Mouse (Mus musculus): ENCODE measurements around the gene Ncoa7. TPM values are rescaled to one million over a fixed set of nuclear protein-coding genes. Genes with fewer than 3 reads are reported as not detected.

Ncoa7 gene
- polyA plus RNA-seq, 1 experiment: 47.2 TPM

DNA sequence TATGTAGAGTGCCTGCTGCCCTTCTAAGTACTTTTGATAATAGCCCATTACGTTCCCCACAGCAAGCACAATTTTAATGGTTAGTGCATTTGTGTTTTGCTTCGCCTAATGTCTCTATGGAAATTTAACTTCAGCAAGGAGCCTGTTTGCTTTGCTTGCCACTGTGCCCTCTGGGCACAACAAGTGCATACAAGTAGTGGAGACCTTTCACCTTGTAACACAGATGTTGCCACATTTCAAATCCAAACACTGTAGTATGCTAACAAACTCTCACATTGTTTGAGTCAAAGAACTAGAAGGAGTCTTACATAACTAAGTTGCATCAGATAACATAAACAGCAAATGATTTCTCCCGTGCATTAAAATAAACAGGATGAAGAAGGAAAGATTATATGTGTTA is 50.6 kb downstream of the Ncoa7 start:
- Histone ChIP-seq H3K4me3 (ENCODE audit: insufficient read depth, low read length) (no peak overlapping the region), H3K4me1 (ENCODE audit: control insufficient read depth, insufficient read depth, low read length) (no peaks in the 10 kb centered on the region; the same call in 1 of the 2 replicates), H3K27ac (ENCODE audit: insufficient read depth, low read length) (no peak overlapping the region)
- no peak for TF ChIP-seq CTCF (IDR thresholded peaks at IDR 0.05; ENCODE audit: extremely low read depth, insufficient read depth, low read length)

DNA sequence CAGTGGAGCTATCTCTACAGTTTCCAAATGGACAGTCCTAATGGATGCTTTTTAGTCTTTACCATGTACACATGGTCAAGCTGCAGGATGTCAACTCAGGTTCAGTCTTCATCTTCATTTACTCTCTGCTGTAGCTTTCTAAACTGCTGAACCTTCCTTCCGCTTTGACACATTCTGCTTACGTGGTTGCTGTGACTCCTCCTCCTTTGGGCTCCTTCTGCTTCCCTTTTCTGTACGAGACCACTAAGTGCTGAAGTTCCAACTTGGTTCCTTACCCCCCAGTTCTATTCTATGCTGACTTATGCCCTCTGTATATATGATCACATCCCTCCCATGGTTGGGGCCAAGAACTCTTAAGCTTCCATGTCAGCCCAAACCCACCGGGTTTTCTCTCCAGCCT is 51.5 kb downstream of the Ncoa7 start:
- H3K4me1 ChIP-seq (ENCODE audit: control insufficient read depth, insufficient read depth, low read length): peaks cover 2% of the 10 kb centered on the region; the same call in 1 of the 2 replicates
- H3K4me3 ChIP-seq (ENCODE audit: insufficient read depth, low read length): no peak overlapping the region
- TF ChIP-seq POLR2A (IDR thresholded peaks at IDR 0.05; ENCODE audit: extremely low read depth, insufficient read depth, low read length) (no peak), CTCF (IDR thresholded peaks at IDR 0.05; ENCODE audit: extremely low read depth, insufficient read depth, low read length) (no peak)
- no peak overlapping the region for H3K27ac ChIP-seq (ENCODE audit: insufficient read depth, low read length)

DNA sequence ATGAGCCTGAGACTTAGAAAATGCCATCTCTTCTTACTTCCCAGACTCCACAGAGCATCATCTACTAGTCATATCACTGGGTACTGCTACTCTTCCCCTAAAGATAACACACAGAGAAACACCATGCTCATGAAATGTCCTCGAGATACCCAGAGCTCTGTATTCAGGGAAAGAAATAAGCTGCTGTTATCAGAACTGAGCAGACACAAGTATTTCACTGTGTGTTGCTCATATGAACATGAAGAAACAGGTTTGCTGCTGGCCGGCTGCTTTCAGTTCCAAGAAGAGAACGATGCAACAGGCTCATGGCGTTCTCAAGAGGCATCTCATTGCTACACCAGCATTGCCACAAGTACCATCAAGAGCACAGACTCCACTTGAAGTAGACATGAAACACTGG is 53.3 kb downstream of the Ncoa7 start:
- Histone ChIP-seq H3K4me3 (ENCODE audit: insufficient read depth, low read length) (no peak overlapping the region), H3K27ac (ENCODE audit: insufficient read depth, low read length) (no peak overlapping the region), H3K4me1 (ENCODE audit: control insufficient read depth, insufficient read depth, low read length) (peaks cover 4% of the 10 kb centered on the region; the same call in 1 of the 2 replicates)
- TF ChIP-seq POLR2A (IDR thresholded peaks at IDR 0.05; ENCODE audit: extremely low read depth, insufficient read depth, low read length): no peak
- no peak for TF ChIP-seq CTCF (IDR thresholded peaks at IDR 0.05; ENCODE audit: extremely low read depth, insufficient read depth, low read length)

DNA sequence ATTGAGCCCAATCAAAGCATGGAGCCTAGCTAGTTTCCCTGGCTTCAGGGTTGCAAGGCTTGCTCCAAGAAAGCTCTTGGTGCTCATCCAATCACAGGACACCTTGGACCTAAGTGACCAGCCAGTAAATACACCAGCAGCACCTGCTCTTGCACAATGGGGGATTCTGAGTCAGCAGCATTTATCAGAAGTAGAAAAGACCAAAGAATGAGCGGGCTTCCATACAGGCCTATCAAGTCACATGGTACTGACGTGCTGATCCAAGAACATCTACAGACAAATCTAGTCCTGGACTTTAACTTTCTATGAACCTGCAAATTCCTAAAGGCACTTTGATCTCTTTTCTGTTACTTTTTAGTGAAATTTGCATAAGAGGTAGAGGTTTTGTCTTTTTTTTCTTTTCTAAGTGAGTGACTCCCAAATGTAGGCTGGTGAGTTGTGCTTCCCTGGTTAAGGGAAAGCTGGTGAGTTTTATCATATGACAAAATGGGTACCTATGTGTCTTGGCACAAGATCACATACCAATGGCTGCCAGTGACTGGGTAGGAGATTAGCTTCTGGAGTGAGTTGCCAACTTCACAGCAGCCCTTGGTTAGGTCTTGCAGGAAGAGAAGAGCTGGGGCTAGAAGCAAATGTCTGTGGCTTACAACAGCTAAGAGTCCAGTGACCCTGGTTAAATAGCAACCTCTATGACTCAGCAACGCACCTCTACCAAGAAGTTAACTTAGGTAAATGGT is 57.7 kb downstream of the Ncoa7 start:
- no peak overlapping the region for H3K27ac ChIP-seq (ENCODE audit: insufficient read depth, low read length)
- H3K4me1 ChIP-seq (ENCODE audit: control insufficient read depth, insufficient read depth, low read length): peaks cover 4% of the 10 kb centered on the region; the same call in 1 of the 2 replicates
- no peak overlapping the region for H3K4me3 ChIP-seq (ENCODE audit: insufficient read depth, low read length)
- no peak for TF ChIP-seq POLR2A (IDR thresholded peaks at IDR 0.05; ENCODE audit: extremely low read depth, insufficient read depth, low read length)
- TF ChIP-seq CTCF (IDR thresholded peaks at IDR 0.05; ENCODE audit: extremely low read depth, insufficient read depth, low read length): no peak

DNA sequence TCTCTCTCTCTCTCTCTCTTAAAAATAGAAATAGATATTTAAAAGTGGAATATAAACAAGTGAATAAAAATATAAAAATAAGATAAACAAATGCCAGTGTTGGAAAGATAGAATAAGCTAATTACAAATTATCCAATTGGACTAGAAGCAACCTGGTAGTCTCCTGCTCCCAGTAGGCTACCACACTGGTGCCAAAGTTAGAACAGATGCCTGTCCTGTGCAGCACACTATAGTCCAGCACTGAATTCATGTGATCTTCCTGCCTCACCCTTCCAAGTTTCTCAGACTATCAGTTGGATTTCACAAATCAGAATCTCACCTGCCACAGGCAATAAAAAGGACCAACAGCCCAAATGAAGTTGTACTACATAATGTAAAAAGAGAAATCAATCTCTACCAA is 59.9 kb downstream of the Ncoa7 start:
- Histone ChIP-seq H3K27ac (ENCODE audit: insufficient read depth, low read length) (no peak overlapping the region), H3K4me1 (ENCODE audit: control insufficient read depth, insufficient read depth, low read length) (peaks cover 4% of the 10 kb centered on the region; the same call in 1 of the 2 replicates), H3K4me3 (ENCODE audit: insufficient read depth, low read length) (no peak overlapping the region)
- TF ChIP-seq CTCF (IDR thresholded peaks at IDR 0.05; ENCODE audit: extremely low read depth, insufficient read depth, low read length): no peak
- TF ChIP-seq POLR2A (IDR thresholded peaks at IDR 0.05; ENCODE audit: extremely low read depth, insufficient read depth, low read length): no peak

DNA sequence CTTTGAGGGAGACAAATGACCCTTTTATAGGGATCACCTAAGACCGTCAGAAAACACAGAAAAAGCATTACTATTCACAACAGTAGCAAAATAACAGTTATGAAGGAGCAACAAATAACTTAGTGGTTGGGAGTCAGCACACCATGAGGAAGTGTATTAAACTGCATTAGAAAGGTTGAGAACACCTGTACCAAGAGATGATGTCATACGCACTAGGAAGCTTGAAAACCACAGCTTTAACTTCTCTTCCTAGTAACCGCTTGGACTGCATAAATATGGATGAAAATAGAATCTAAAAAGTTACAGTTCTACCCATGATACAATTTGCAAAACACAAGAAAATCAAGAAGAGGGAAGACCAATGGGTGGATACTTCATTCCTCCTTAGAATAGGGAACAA is 64.7 kb downstream of the Ncoa7 start:
- no peak for TF ChIP-seq CTCF (IDR thresholded peaks at IDR 0.05; ENCODE audit: extremely low read depth, insufficient read depth, low read length)
- TF ChIP-seq POLR2A (IDR thresholded peaks at IDR 0.05; ENCODE audit: extremely low read depth, insufficient read depth, low read length): no peak
- H3K27ac ChIP-seq (ENCODE audit: insufficient read depth, low read length): no peak overlapping the region
- H3K4me1 ChIP-seq (ENCODE audit: control insufficient read depth, insufficient read depth, low read length): no peaks in the 10 kb centered on the region; the same call in 1 of the 2 replicates
- no peak overlapping the region for H3K4me3 ChIP-seq (ENCODE audit: insufficient read depth, low read length)

DNA sequence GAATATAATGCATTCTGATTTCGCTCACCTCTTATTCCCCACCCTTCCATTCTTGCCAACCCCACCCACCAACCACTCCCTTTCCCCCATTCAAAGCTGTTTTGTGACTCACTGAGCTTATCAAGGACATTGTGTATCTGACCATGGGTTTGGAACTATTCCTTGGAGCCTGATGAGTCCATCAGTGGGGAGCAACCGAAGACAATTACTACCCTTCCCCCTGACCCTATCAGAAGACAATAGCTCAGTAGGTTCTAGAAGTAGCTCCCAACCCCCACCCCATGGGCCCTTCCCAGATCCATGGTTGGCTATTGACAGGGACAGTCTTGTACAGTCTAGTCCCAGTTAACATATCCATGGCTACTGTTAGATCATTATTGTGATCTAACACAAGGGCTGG is 65.8 kb downstream of the Ncoa7 start:
- no peak for TF ChIP-seq CTCF (IDR thresholded peaks at IDR 0.05; ENCODE audit: extremely low read depth, insufficient read depth, low read length)
- no peak for TF ChIP-seq POLR2A (IDR thresholded peaks at IDR 0.05; ENCODE audit: extremely low read depth, insufficient read depth, low read length)
- H3K27ac ChIP-seq (ENCODE audit: insufficient read depth, low read length): no peak overlapping the region
- H3K4me3 ChIP-seq (ENCODE audit: insufficient read depth, low read length): no peak overlapping the region
- H3K4me1 ChIP-seq (ENCODE audit: control insufficient read depth, insufficient read depth, low read length): no peaks in the 10 kb centered on the region; the same call in 1 of the 2 replicates

DNA sequence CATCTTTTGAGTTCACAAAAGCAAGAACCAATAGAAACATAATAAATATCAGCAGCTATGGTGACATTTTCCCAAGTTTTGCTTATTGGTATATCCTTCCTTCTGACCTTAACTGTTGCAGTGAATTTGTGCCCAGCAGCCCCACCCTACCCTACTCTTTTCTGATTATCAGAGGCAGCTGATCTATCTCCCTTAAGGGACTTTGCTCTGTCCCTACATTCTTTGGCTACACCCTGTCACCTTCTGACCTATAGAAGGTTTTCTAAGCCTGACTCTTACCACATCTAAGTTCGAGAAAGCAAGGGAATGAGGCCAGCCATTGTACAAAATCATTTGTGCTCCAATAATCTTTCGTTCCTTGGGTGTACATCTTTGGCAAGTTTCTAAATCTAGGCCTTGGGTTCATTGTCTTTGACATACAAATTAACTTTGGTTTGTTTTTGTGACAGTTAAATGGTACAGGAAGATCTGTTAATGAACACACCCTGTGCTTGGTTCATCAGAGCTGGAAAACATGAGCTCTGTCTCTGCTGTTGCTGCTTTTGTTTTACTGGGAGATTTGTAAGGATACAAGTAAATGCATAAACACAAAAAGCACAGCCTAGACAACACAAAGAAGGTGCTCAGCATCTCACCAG is 69.9 kb downstream of the Ncoa7 start:
- no peaks in the 10 kb centered on the region; the same call in 1 of the 2 replicates for H3K4me1 ChIP-seq (ENCODE audit: control insufficient read depth, insufficient read depth, low read length)
- H3K27ac ChIP-seq (ENCODE audit: insufficient read depth, low read length): no peak overlapping the region
- no peak for TF ChIP-seq POLR2A (IDR thresholded peaks at IDR 0.05; ENCODE audit: extremely low read depth, insufficient read depth, low read length)
- no peak for TF ChIP-seq CTCF (IDR thresholded peaks at IDR 0.05; ENCODE audit: extremely low read depth, insufficient read depth, low read length)
- H3K4me3 ChIP-seq (ENCODE audit: insufficient read depth, low read length): no peak overlapping the region

DNA sequence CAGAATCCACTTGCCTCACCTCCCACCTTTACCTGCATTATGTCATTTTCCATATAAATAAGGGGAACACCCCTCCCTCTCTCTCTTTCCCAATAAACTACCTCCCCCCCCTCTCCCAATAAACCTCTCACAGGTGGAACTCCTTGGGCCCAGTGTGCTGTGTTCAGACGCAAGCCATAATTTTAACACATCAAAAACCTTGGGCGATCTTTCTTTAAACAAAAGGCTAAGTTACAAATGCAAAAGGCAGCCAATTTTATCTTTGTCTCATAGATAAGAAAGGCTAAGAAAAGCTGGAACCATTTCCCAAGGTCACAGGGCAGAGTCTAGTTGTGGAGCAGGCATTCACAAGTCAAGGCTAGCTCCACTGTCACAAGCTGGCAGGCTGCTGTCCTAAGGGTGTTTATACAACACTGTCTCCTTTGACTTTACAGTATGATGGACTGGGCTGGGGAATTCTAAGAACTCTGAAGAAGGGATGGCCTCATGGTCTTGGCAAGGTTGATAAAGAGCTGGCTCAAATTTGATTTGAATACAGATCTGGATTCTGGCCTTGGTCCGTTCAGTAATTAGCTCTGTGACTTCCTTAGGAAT is 71.7 kb downstream of the Ncoa7 start:
- Histone ChIP-seq H3K4me1 (ENCODE audit: control insufficient read depth, insufficient read depth, low read length) (no peaks in the 10 kb centered on the region; the same call in 1 of the 2 replicates), H3K27ac (ENCODE audit: insufficient read depth, low read length) (no peak overlapping the region), H3K4me3 (ENCODE audit: insufficient read depth, low read length) (no peak overlapping the region)
- TF ChIP-seq POLR2A (IDR thresholded peaks at IDR 0.05; ENCODE audit: extremely low read depth, insufficient read depth, low read length) (no peak), CTCF (IDR thresholded peaks at IDR 0.05; ENCODE audit: extremely low read depth, insufficient read depth, low read length) (no peak)
